Mouse (Mus musculus): Measurements from ENCODE around the gene Spaca6. TPM values are rescaled to one million over a fixed set of nuclear protein-coding genes. Genes with fewer than 3 reads are reported as not detected.

Gene Spaca6
- polyA plus RNA-seq, 1 experiment: 56.7 TPM

GRCm38 (mm10) chr17:17887774-17888248 lies 60.9 kb downstream of the Spaca6 start, which contains the start of the genes Fpr2 and Fpr3:
Fpr2 (plus strand) TSS chr17:17887824.
Fpr3 (plus strand) TSS chr17:17887852.
- TF ChIP-seq CTCF (IDR thresholded peaks at IDR 0.05; ENCODE audit: insufficient read depth, low read length) (no peak), POLR2A (IDR thresholded peaks at IDR 0.05; ENCODE audit: borderline replicate concordance, extremely low read depth, low read depth, low read length) (no peak)
- Histone ChIP-seq H3K4me1 (ENCODE audit: control insufficient read depth, insufficient read depth, low read length) (no peaks in the 10 kb centered on the region), H3K4me3 (replicated peaks; ENCODE audit: extremely low read depth, low read depth, low read length) (no peak within 1 kb of the TSS)
- DNase-seq: no peak
- 37% methylated on average over 1 of the region's 1 CpGs for WGBS

GRCm38 (mm10) chr17:17889732-17890425 lies 62.9 kb downstream of the Spaca6 start:
- no peak overlapping the region for H3K4me3 ChIP-seq (replicated peaks; ENCODE audit: extremely low read depth, low read depth, low read length)
- H3K4me1 ChIP-seq (ENCODE audit: control insufficient read depth, insufficient read depth, low read length): no peaks in the 10 kb centered on the region
- no peak for DNase-seq
- no peak for TF ChIP-seq POLR2A (IDR thresholded peaks at IDR 0.05; ENCODE audit: borderline replicate concordance, extremely low read depth, low read depth, low read length)
- 76% methylated on average over 2 of the region's 2 CpGs for WGBS

Other genes starting within 250 kb of the Spaca6 start
- gene Lnpep, start 202.1 kb upstream of the Spaca6 start, polyA plus RNA-seq (2012; rRNA removed): 8.0 and 13.5 TPM in 2 replicates
- gene Vmn2r90, start 123.4 kb upstream of the Spaca6 start, polyA plus RNA-seq (2012; rRNA removed): not detected in 2 replicates
- 1.9 and 3.8 TPM in 2 replicates for gene Has1, start 28.0 kb downstream of the Spaca6 start, polyA plus RNA-seq (2012; rRNA removed)
- 15.1 and 19.0 TPM in 2 replicates for gene Fpr1, start 56.8 kb downstream of the Spaca6 start, polyA plus RNA-seq (2012; rRNA removed)
- gene Fpr2, start 60.7 kb downstream of the Spaca6 start, polyA plus RNA-seq (2012; rRNA removed): 5.4 and 10.9 TPM in 2 replicates
- gene Fpr3, start 60.7 kb downstream of the Spaca6 start, polyA plus RNA-seq (2012; rRNA removed): not detected in 2 replicates
- not detected in 2 replicates for gene Fpr-rs4, start 194.6 kb downstream of the Spaca6 start, polyA plus RNA-seq (2012; rRNA removed)
- not detected in 2 replicates for gene Vmn2r124, start 222.3 kb downstream of the Spaca6 start, polyA plus RNA-seq (2012; rRNA removed)

Measured in lung, adult 2 months (tissue).